Mouse (Mus musculus): ENCODE measurements around the gene Rdh1. TPM values are rescaled to one million over a fixed set of nuclear protein-coding genes. Genes with fewer than 3 reads are reported as not detected.
A peak's percentile ranks its signal among the peaks of the same experiment; 100 is the strongest.

Rdh1 gene
- total RNA-seq (2021) = 0.57 and 1.3 TPM in 2 replicates
- long read RNA-seq, partial matches to known transcripts = 1 of 2 reads
- long read RNA-seq, other reads (novel, unspliced or antisense) = 0 of 2 reads

DNA sequence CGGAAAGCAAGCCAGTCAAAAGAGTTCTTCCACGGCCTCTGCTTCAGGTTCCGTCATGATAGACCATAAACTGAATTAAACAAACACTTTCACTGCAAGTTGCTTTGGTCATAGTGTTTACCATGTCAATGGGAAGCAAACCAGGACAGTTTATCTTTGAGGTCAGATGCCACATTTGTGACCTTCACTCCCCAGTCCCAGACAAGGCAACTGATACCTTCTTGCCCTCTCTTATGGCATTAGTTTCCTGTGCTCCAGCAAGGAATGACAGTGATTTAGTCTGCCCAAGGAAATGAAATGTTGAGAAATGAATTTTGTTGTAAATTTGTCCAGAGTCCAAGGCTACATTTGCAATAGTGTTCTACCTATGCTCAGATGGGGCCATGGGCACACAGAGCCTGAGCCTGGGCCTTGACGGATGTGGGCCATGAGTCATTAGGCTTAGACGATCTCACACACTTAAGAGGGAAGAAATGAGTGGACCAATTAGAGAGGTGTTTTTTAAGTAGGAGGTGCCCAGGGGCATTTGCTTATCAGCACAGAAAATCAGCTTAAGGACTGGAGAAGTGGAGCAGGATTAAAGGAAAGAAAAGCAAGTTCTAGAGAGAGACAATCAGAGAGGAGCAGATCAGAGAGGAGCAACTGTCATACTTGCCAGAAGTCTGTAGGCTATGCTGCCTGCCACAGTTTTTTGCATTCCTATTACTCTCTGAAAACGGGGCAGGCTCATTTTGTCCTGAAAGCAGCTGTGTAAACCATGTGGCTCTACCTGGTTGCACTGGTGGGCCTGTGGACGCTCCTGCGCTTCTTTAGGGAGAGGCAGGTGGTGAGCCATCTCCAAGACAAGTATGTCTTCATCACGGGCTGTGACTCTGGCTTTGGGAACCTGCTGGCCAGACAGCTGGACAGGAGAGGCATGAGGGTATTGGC lies at the start of gene Rdh1, which contains the start of gene Rdh16f1:
Gene Rdh1 (plus strand): TSS at position 541 of the 930 bp plus-strand sequence.
Gene Rdh16f1 (plus strand): TSS at position 607 of the 930 bp plus-strand sequence.
- DNase-seq = no peak

DNA sequence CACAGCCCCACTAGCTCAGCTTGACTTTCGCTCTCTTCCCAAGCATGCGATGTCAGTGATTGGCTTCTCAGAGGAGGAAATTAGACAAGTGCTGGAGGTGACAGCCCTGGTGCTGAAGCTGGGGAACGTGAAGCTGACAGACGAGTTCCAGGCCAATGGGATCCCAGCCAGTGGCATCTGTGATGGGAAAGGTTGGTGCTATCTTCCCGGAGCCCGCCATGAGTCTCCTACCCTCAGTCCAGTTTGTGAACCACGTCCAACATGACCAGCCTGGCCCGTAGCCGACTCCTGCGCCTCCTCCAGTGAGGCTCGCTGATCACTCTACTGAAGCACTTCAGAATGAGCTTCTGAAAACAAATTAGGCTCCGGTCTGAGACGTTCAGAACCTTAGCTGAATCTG lies 49.2 kb upstream of the Rdh1 start:
- DNase-seq = no peak

DNA sequence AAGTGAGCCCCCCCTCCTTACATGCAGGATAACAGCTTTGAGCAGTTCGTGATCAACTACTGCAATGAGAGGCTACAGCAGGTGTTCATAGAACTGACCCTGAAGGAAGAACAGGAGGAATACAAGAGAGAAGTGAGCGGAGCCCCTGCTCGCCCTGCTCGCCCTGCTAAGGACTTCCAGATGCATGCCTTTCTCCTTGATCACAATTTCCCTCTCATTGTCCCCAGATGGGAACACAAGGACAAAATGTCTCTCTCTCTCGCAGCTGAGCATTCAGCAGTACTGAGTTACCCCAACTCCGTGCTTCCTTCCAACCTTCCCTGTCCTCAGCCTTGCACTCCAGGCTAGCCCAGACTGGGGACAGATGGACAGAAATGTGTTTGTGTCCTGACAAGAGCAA lies 46.8 kb upstream of the Rdh1 start:
- no peak for DNase-seq

DNA sequence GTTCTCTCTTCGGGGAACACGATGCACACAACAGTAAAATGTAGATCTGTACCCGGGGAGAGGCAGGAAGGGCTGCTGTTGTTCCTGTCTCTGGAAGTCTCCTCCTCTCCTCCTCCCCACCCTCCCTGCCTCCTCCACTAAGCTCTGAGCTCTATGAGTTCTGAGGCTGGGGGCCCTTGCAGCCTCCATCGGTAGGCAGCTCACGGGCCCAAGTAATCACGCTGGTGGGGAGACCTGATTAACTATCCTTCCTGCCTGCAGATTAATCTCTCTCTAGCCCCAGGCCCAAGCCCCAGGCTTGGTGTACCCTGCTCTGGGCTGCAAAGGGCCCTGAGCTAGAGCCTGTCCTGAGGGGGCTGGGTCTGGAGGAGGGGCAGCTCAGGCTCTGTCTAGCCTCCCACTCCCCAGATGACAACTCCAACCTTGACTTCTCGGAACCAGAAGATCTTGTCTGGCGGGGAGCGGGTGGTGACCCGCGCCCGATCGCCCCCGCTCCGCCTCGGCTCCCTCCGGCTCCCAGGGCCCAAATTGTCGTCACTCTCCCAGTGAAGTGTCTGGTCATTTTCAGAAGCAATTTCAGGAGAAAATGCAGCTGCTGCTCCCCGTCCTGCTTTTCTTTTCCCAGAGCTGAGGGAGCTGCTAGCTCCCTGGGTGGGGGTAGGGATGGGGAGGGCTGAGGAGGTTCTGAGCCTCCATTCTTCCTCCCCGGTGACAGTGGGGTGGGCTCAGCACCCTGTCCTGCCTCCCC lies 37.7 kb upstream of the Rdh1 start:
- DNase-seq = no peak

DNA sequence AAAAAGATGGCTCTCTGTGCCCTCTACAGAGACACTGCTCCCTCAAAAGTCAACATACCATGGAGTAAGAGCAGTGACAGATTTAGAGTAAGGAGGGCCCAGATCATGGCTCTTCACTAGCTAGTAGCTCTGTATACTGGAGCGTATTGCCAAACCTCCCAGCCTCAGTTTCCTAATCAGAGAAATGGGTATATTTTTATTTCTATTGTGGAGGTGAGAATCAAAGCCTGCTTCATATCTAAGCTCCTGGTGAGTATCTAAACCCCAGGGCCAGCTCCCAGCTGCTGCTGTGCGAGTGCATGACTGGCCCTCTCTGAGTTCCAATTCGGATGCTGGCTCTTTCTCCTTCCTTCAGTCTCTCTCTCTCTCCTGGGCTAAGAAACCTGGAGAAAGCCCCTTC lies 35.3 kb upstream of the Rdh1 start, which contains the start of gene Tac2:
Gene Tac2 (plus strand): TSS at position 301 of the 400 bp plus-strand sequence.
- DNase-seq = no peak

DNA sequence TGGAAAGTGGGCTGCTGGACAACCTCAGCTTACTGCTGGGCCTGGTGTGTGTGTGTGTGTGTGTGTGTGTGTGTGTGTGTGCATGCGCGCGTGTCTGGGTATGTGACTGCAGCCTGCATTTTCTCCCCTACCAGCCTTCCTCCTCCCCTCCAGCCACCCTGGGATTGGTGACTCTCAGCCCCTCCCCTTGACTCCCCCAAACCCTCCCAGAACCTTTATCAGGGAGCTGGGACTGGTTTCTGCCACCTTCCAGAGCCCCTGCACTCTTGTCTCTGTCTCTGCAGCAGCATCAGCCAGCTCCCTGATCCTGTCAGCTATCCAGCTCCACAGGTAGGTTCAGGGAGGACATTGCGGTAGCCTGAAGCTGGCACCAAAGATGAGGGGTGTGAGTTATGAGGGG lies 34.4 kb upstream of the Rdh1 start:
- no peak for DNase-seq

DNA sequence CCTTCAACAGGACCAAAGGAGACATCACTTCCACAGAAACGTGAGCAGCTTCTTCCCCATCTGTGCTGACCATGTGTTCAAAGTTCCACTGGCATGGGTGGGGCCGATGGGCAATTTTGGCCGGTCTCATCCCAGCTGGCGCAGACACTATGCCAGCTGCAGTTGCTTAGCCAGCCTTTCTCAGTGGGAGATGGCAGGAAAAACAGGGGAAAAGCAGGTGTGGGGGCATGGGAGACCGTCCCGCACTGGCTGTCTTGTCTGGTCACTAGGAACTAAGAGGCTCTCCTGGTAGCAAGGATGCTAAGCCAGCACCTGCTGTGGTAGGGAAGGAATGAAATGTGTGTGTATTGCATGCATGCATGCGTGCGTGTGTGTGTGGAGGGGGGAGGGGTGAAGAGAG lies 31.1 kb upstream of the Rdh1 start:
- no peak for DNase-seq

DNA sequence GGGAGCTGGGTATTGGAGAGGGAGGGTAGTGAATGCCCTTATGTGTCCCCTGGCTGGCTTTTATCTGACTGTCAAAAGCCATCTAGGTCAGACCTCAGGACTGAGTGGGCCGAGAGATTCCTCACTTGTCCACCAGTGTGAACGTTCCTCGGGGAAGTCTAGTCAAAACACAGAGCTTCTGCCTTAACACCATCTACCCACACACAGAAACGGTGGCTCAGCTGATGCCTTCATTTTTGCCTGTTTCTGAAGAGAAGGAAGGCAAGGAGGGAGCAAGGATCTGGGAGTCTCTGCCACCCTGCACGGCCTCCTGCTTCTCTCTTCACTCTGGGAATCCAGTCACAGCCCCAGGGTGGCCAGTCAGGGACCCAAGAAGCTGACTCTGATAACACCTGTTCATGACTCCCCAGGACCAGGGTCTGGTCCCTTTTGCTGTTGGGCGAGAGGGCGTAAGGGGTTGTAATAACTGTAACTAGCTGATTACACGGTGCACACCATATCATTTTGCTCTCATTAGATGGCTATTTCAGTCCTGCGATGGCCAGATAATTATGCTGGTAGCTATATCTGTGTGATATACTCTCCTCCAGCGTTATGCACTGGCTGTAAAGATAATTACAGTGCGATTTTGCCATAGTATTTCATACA lies 29.1 kb upstream of the Rdh1 start:
- DNase-seq = no peak

DNA sequence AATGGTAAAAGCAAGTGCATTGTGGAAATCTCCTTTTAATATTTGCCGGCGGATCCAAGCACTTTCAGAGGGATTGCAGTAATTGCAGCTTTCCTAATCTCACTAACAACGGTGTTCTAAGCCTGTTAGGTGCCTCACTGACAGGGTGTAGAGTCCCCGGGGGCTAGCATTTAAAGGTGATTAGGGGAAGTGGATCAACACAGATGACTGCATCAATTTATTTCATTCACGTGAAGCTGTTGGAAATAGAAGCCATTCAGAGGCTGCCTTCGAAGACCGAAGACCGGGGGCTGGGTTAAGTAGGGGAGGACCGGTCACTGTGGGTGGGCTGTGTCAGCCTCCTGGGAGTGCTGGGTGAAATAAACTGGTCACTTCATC lies 28.6 kb upstream of the Rdh1 start:
- no peak for DNase-seq

DNA sequence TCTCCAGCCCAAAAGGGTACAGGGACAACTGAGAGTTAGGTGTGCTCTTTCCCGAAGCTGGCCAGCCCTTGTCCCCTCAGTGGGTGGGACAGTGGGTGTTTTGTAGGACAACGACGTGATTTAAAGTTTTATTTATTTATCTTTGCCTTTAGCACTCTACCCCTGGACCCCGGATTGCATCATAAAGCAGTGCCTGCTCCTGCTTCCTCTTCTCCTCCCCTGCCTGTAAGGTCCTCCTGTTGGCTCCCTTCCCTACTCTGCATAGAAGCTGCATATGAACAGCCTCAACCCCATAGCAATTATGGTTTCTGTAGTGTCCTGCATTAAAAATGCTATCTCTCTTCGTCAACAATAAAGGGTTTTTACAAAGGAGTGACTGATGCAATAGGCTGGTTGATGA lies 28.1 kb upstream of the Rdh1 start:
- no peak for DNase-seq

DNA sequence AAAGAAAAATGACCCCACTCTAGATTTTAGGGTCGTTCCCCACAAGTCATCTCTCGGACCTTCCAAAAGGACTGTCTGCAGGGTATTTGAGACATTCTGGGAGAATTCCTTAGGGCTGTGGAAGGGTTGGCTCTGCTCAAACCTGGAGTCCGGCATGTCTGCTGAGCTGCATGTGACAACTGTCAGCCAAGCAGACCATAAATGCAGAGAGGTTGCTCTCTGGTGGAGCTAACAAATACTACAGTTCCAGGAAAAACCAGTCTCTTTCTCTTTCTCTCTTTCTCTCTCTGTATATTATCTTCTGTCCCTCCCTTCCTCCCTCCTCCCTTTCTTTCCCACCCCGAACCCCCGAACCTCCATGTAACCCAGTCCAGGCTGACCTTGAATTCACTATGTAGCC lies 25.1 kb upstream of the Rdh1 start:
- no peak for DNase-seq

DNA sequence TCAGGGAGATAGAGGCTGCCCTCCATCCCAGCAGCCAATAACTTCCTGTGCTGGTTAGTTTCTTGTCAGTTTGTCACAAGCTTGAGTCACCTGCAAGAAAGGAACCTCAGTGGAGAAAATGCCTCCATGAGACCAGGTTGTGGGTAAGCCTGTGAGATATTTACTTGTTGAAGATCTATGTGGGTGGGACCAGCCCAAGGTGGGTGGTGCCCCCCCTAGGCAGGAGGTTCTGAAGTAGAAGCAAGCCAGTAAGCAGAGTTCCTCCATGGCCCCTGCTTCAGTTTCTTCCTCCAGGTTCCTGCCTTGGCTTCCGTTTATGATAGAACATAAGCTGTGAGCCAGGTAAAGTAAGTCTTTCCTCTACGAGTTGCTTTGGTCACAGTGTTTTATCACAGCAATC lies 23.3 kb upstream of the Rdh1 start:
- DNase-seq = no peak

DNA sequence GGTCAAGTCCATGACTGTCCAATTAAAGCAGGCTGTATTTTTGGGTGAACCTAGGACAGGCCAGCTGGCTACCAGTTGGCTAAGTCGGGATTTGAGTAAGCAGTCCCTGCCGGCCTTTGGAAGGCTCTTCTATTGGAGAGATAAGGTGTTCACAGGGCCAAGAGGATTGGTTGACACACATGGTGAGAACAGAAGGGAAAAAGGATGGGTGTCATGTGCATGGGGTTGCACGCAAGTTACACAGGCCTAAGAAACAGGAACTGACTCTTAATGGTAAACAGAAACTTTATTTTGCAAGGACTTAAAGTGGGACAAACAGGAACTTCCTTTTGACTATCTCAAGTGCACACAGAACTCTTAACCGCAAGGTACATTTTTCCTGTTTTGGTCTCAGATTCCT lies 22.6 kb upstream of the Rdh1 start:
- no peak for DNase-seq

DNA sequence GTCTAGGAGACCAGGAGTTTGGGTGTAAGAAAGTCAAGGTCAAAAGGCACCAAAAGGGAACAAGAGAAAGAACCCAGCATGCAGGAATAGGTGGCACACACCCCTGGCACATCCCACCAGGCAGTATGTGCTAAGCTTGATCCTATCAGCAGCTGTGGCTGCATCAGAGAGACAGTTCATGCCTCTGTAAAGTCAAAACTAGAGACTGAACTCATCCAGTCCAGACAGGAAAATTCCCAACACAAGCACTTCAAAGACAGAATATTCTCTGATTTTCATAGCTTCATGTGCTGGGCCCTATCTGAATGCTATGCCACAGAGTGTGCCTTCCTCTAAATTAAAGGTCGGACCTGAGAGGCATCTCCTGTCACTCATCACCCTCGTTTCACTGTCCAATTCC lies 22.0 kb upstream of the Rdh1 start:
- no peak for DNase-seq

DNA sequence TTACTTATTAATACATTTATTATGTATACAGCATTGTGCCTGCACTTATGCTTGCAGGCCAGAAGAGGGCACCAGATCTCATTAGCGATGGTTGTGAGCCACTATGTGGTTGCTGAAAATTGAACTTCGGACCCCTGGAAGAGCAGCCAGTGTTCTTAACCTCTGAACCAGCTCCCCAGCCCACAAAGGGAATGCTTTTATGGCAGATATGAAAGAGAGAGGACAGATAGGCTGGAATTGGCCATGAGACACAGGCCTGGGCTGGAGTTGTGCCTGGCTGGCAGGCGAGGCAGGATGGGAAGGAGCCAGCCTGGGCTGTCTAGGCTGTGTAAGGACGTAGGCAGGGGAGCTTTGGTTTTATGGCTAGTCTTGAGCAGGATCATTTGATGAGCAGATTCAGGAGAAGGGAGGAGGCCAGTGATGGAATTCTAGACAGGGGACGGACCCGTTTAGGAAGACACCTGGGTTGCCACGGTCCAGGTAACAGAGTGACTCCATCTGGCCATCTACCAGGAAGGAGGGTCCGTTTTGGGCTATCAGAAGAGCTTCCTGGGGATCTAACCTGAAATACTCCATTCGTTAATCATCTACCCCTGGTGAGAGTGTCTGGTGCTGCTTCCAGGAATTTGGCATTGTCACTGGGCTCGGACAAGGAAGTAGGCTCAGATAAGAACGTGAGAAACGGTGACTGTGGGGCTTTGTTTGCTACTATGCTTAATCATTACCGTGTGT lies 21.2 kb upstream of the Rdh1 start:
- peak; percentile 39 for DNase-seq

DNA sequence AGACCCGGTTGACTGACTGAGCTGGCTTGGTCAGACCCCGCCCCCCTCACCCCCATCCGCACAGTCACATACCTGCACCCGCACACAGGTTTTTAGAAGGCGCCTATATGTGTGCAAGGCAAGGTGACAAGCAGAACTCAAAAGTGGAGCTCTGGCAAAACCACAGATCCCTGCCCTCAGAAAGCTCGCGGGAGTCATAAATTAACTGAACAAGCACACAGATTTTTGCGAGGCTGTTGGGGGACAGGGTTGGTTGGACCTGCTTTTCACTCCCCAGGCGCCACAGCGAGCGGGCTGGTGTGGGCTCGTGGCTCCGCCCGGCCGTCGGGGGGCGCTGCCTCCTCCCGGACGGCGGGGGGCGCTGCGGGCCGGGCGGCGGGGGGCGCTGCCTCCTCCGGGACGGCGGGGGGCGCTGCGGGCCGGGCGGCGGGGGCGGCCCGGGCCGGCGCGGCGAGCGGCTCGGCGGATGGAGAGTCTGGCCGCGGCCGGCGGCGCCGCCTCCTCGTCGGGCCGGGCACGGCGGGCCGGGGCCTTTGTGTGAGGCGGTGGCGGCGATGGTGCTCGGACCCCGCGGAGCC lies 20.3 kb upstream of the Rdh1 start, which contains the start of gene Zbtb39:
Gene Zbtb39 (plus strand): TSS at position 456 of the 578 bp plus-strand sequence.
- peak; percentile 90 for DNase-seq

DNA sequence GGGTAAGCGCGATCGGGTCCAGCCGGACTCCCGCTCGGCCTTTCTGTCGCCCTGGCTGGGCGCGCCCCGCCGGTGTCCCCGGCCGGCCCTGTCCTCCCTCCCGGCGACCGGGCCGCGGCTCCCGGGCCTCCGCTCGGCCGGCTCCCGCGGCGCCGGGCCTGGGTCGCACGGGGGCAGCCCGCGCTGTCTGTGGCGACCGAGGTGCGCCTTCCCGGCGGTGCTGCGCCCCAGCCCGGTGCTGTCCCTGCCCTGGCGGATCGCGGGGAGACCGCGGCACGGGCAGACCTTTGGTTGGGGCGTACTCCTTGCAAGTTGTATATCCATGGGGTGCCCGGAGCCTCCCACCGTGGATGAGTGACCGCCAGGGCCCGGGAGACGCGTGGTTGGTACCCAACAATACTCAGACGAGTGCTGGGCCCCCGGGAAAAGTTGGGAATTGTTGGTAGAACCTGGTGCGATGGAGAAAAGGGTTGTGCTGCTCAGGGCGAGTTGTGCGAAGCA lies 19.8 kb upstream of the Rdh1 start:
- peak; percentile 45 for DNase-seq

DNA sequence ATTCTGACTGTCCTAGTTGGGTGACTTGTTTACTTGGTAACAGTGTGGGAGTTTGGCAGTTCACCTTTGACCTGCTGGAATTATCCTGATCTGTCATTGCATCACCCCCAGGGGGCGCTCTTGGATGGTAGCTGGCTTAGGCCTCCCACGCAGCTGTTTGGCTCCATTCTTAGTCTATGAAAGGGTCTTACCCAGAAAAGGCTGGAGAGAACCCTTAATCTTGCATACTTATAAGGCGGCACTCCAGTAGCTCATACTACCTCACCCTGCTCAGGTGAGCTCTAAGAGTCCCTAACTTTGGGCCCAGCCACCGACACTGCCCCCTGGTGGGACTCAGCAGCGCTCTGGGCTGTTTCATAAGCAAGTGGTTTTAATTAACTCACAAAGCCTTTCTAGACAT lies 14.9 kb upstream of the Rdh1 start:
- peak; percentile 71 for DNase-seq

DNA sequence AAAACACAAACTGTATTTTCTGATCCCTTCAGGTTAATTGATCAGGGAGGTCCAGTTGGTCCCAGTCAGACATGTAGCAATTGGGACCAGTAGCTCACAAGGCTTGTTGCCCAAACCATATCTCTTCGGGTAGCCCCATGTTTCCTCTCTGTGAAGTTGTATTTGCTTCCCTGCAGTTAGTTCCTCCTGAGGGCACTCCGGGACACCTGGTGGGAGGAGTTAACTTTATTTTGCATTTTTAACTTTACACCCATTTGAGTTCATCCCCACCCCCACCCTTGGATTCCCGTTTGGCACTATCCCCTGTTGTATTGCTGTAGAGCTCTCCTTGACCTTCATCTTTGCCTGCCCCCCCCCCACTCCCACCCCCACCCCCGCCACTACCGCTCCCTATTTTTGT lies 13.6 kb upstream of the Rdh1 start:
- no peak for DNase-seq

DNA sequence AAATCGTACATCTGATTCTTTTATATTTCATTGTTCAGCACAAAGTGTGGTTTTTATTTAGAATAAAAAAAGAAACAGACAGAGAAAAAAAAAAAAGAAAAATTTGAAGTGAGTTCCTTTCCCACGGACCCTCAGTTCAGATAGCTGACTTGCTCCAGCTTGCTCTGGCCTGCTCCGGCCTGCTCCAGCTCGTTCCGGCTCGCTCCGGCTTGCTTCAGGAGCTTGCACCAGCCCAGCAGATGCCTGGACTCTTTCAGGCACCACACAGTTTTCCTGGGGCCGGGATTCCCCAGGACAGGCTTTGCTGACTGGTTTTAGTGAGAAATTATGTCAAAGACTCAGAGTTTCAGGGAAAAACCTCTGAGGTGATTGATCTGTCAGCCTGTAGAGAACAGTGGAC lies 12.3 kb upstream of the Rdh1 start:
- DNase-seq = no peak
